Mouse (Mus musculus) kidney, postnatal 0 days (tissue): ENCODE data around the gene Grin2c. TPM values are rescaled to one million over a fixed set of nuclear protein-coding genes. Genes with fewer than 3 reads are reported as not detected.

ENCODE experiments used
- ATAC-seq: fragments of 200-750 bp; cut with Nextera tagmentation; replicated peaks from 2 replicates; pipeline ENCODE4 v1.8.0; 2017; ENCODE audit warnings: low read depth, moderate number of reproducible peaks, moderate TSS enrichment, moderate library complexity; ENCODE audit not compliant: low FRiP score
- DNase-seq: peaks from one replicate; pipeline ENCODE4 v3.0.0-alpha.2; 2016; ENCODE audit warnings: low spot score
- H3K27ac ChIP-seq: fragments of 300-500 bp; sonication (generic); 2 replicates; pipeline ENCODE4 v1.5.1; 2014; ENCODE audit warnings: mild to moderate bottlenecking
- H3K27me3 ChIP-seq: fragments of 300-500 bp; sonication (generic); 2 replicates; pipeline ENCODE4 v1.6.1; 2014; ENCODE audit warnings: low read length, mixed read lengths; ENCODE audit not compliant: insufficient read depth
- H3K36me3 ChIP-seq: fragments of 300-500 bp; sonication (generic); 2 replicates; pipeline ENCODE4 v1.6.1; 2014; ENCODE audit warnings: low read length, mixed read lengths; ENCODE audit not compliant: insufficient read depth
- H3K4me1 ChIP-seq: fragments of 300-500 bp; sonication (generic); replicated peaks from 2 replicates; pipeline ENCODE4 v1.6.1; 2014; ENCODE audit warnings: antibody characterized with exemption, low read length, mixed read lengths; ENCODE audit not compliant: insufficient read depth
- H3K4me2 ChIP-seq: fragments of 300-500 bp; sonication (generic); 2 replicates; pipeline ENCODE4 v1.6.1; 2014; ENCODE audit warnings: mild to moderate bottlenecking, low read length, moderate library complexity, mixed read lengths
- H3K4me3 ChIP-seq: fragments of 300-500 bp; sonication (generic); replicated peaks from 2 replicates; pipeline ENCODE4 v1.5.1; 2014; ENCODE audit warnings: low read depth, low read length
- H3K9ac ChIP-seq: fragments of 300-500 bp; sonication (generic); 2 replicates; pipeline ENCODE4 v1.6.1; 2014; ENCODE audit warnings: low read depth, low read length
- H3K9me3 ChIP-seq: fragments of 300-500 bp; sonication (generic); replicated peaks from 2 replicates; pipeline ENCODE4 v1.6.1; 2016; ENCODE audit warnings: low read length, inconsistent platforms, mixed read lengths
- CTCF ChIP-seq: IDR thresholded peaks from 2 replicates; pipeline ENCODE4 v1.5.1; 2016; ENCODE audit warnings: antibody characterized with exemption, low read depth, mild to moderate bottlenecking, moderate library complexity
- WGBS: fragments of 180-500 bp; shearing (Covaris S2); extraction: QIAGEN DNeasy Blood & Tissue Kit; methylation state at CpG from one replicate; pipeline ENCODE4 v1.1.7; 2014; 5-methylcytosine and 5-hydroxymethylcytosine counted together
- polyA plus RNA-seq: library from polyadenylated mRNA; unstranded; fragments of >200 nt; fragmentation: Nextera tagmentation; extraction: Ambion mirVana; gene quantifications from 2 replicates; pipeline ENCODE4 v1.2.1, GENCODE M21; 2015

Grin2c gene
- polyA plus RNA-seq, 1 experiment from 2014 or later: not detected

DNA sequence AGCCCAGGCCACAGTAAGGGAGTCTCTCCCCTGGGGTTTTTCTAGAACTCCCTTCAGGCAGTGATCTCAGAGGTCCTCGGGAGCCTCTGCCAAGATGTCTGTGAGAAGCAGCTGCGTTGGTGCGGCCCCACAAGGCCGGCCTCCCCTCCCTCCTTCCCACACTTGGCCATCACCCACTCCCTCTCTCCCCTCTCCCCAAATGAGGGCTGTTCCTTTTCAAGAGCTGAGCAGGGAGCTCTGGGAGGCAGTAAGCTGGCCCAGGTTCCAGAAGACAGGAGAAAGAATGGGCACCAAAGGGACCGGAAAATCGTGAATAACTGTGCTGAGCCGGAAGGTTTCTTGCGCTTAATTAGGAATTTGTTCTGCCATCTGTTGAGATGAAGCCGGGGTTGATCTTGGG is 35.1 kb downstream of the Grin2c start:
- no peaks in the 10 kb centered on the region for H3K9me3 ChIP-seq
- H3K4me1 ChIP-seq: no peaks in the 10 kb centered on the region
- WGBS: 60% methylated on average over 9 of the region's 9 CpGs
- no peaks in the 10 kb centered on the region for H3K36me3 ChIP-seq
- H3K27me3 ChIP-seq: 0 out of 2 replicates have a peak, but pooled peaks cover 3% of the 10 kb centered on the region
- peak overlapping the region; percentile 71 for H3K27ac ChIP-seq
- DNase-seq (no peak), ATAC-seq (no peak)
- H3K4me3 ChIP-seq: no peak overlapping the region
- no peak overlapping the region for H3K9ac ChIP-seq
- no peak for TF ChIP-seq CTCF
- H3K4me2 ChIP-seq: no peak overlapping the region

DNA sequence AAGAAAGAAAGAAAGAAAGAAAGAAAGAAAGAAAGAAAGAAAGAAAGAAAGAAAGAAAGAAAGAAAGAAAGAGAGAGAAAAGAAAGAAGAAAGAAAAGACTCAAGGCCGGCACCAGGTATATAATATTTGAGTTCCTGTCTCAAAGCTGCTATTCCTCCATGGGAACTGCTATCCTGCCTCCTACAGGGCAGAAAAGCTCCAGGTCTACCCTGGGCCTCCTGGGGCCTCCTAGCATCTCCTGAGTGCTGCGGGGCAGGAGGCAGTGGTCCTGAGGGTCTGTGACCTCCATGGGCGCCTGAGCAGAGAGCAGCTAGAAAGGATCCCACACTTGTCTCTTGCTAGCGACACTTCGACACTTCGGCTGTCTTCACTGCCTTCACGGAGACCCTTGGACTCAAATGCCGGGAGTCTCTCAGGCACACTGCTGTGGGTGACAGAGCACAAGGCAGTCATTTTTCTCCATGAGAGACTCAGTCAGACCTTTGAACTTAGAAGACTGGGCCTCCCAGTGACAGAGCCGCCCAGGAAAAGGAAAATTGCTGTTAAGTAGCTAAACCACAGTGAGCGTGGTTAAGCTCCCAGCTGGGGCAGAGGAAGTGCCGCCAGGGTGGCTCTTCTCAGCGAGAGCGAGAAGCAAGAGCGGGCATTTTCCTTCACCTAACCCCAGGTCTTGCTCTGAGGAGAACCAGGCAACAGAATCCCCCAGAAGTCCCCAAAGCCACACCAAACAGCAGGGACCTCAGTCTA is 35.7 kb downstream of the Grin2c start:
- Histone ChIP-seq H3K36me3 (no peaks in the 10 kb centered on the region), H3K27ac (peak overlapping the region; percentile 71), H3K4me3 (no peak overlapping the region), H3K4me1 (no peaks in the 10 kb centered on the region), H3K9me3 (no peaks in the 10 kb centered on the region), H3K4me2 (no peak overlapping the region), H3K9ac (no peak overlapping the region), H3K27me3 (0 out of 2 replicates have a peak, but pooled peaks cover 3% of the 10 kb centered on the region)
- 48% methylated on average over 14 of the region's 14 CpGs for WGBS
- TF ChIP-seq CTCF: no peak
- DNase-seq (peak; percentile 50), ATAC-seq (peak; percentile 38; the same call in 1 of the 2 replicates)

DNA sequence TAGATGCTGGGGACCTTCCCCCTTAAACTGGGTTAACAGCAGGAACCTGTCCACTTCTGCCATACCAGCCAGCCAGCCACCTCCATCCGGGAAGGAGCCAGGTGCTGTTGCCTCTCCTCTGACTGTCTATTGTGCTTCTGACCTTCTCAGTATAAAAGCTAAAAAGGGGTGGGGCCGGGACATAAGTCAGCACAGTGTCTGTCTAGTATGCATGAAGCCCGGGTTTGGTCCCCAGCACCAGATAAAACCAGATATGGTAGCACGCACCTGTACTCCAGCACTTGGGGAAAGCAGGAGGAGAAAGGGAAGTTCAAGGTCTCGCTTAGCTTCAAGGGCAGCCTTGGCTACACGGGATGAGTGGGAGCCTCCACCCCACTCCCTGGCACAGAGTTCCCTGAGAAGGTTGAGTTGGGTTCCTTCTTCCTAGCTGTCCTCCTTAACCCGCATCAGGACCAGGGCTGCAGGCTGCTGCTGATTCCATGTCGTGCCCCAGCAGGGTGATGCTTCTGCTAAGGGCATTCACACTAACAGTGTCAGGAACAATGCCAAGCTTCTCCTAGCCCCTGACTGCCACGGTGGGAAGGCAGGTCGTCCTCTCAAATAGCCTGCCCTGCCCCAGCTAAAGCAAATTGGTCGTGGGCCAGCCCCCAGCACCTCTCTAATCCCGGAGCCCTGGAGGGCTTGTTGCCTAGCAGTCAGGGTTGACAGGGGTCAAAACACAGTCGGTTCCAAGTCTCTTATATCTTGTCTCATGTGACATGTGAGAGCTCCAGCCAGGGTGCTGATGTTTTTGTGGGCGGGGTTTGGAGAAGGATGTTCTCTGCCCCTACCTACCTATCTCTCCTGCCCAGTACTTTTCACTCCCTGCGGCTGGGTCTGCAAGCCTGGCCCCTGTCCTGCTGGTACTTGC is 37.8 kb downstream of the Grin2c start:
- 50% methylated on average over 15 of the region's 15 CpGs for WGBS
- H3K27me3 ChIP-seq: 0 out of 2 replicates have a peak, but pooled peaks cover 3% of the 10 kb centered on the region

GRCm38 (mm10) chr11:115228430-115228829 is 38.6 kb downstream of the Grin2c start:
- Histone ChIP-seq H3K36me3 (no peaks in the 10 kb centered on the region), H3K4me3 (no peak overlapping the region), H3K4me1 (no peaks in the 10 kb centered on the region), H3K9me3 (no peaks in the 10 kb centered on the region), H3K27me3 (0 out of 2 replicates have a peak, but pooled peaks cover 3% of the 10 kb centered on the region), H3K9ac (no peak overlapping the region), H3K27ac (no peak overlapping the region), H3K4me2 (no peak overlapping the region)
- ATAC-seq (no peak), DNase-seq (no peak)
- TF ChIP-seq CTCF: no peak
- WGBS: 53% methylated on average over 7 of the region's 7 CpGs

More for the DNA sequence above, 37.8 kb downstream of the Grin2c start:
- TF ChIP-seq CTCF: no peak
- Histone ChIP-seq H3K4me3 (no peak overlapping the region), H3K4me1 (no peaks in the 10 kb centered on the region), H3K36me3 (no peaks in the 10 kb centered on the region), H3K27ac (no peak overlapping the region), H3K9me3 (no peaks in the 10 kb centered on the region), H3K4me2 (no peak overlapping the region), H3K9ac (no peak overlapping the region)
- no peak for DNase-seq
- no peak for ATAC-seq

DNA sequence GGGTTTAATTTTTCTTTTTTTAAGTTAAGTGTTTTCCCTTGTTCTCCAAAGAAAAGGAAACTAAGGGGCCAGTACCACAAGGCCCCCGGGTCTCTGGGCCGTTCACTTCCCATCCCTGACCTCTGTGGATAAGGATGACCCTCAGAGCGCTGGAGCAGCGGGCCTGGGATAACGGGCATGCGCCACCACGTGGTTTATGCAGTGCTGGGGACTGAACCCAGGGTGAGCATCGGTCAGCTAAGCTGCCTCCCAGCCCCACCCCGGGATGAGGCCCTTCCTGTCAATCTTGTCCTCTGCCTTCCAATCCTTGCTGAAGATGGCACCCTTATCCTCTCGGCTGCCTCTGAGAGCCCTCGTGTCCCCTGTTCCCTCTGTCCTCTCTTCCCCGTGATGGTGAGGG is 39.4 kb downstream of the Grin2c start:
- Histone ChIP-seq H3K36me3 (no peaks in the 10 kb centered on the region), H3K27me3 (0 out of 2 replicates have a peak, but pooled peaks cover 3% of the 10 kb centered on the region), H3K4me3 (no peak overlapping the region), H3K9ac (no peak overlapping the region), H3K4me2 (no peak overlapping the region), H3K9me3 (no peaks in the 10 kb centered on the region), H3K4me1 (no peaks in the 10 kb centered on the region), H3K27ac (no peak overlapping the region)
- WGBS: 51% methylated on average over 12 of the region's 12 CpGs
- DNase-seq (no peak), ATAC-seq (no peak)
- TF ChIP-seq CTCF: no peak

DNA sequence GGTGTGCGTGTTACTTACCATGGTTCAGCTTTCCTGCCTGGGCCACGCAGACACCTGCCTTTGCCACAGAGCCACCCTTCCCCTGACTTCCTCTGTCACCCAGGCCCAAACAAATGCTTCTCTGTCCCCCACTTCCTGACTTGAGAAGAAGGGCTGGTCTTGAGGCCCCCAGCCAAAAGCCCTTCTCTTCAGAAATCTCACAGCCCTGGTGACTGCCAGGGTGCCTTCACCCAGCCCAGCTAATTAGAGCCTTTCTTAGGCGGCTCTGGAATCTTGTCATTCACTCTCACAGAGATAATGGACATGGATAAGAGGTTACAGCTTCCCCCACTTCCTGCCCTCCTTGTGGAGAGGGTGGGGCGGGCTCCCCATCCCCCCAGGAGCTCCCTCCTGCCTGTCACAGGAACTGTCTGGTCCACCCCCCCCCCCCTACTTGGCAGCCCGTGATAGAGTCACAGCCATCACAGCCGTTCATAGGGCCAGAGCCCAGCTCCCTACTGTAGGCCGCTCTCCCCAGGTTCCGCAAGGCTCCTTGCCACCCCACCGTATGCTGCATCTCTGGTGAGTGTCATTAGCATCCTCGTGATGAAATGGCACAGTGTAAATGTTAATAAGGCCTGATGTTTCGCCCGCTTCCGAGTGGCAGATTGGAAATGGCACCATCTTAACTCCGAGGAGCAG is 40.1 kb downstream of the Grin2c start:
- 0 out of 2 replicates have a peak, but pooled peaks cover 3% of the 10 kb centered on the region for H3K27me3 ChIP-seq
- no peak overlapping the region for H3K4me2 ChIP-seq
- ATAC-seq: no peak
- H3K9ac ChIP-seq: no peak overlapping the region
- no peaks in the 10 kb centered on the region for H3K4me1 ChIP-seq
- no peak overlapping the region for H3K27ac ChIP-seq
- no peak overlapping the region for H3K4me3 ChIP-seq
- no peak for DNase-seq
- no peaks in the 10 kb centered on the region for H3K9me3 ChIP-seq
- no peak for TF ChIP-seq CTCF
- H3K36me3 ChIP-seq: no peaks in the 10 kb centered on the region
- WGBS: 72% methylated on average over 14 of the region's 14 CpGs
